Mouse (Mus musculus): ENCODE measurements around the gene Txnrd2.

Txnrd2 gene

GRCm38 (mm10) chr16:18484794-18485435 is 58.7 kb downstream of the Txnrd2 start:
- peak; percentile 72 for DNase-seq (ENCODE audit: low read depth, low spot score)

- DNase-seq (ENCODE audit: low read depth, low spot score) = peak; percentile 78
Measured at GRCm38 (mm10) chr16:18486126-18486525, 59.9 kb downstream of the Txnrd2 start.

- DNase-seq (ENCODE audit: low read depth, low spot score) = no peak
Measured at GRCm38 (mm10) chr16:18490281-18490680, 64.1 kb downstream of the Txnrd2 start.

GRCm38 (mm10) chr16:18490894-18491293 is 64.7 kb downstream of the Txnrd2 start:
- peak; percentile 30 for DNase-seq (ENCODE audit: low read depth, low spot score)

- no peak for DNase-seq (ENCODE audit: low read depth, low spot score)
Measured at GRCm38 (mm10) chr16:18497865-18498515, 71.8 kb downstream of the Txnrd2 start.

GRCm38 (mm10) chr16:18498558-18498990 is 72.4 kb downstream of the Txnrd2 start, which contains the start of the genes Gnb1l and Rtl10:
Gnb1l (plus strand) TSS chr16:18498713.
Rtl10 (plus strand) TSS chr16:18498901.
- peak; percentile 97 for DNase-seq (ENCODE audit: low read depth, low spot score)

- no peak for DNase-seq (ENCODE audit: low read depth, low spot score)
Measured at GRCm38 (mm10) chr16:18498996-18499395, 72.8 kb downstream of the Txnrd2 start.

- DNase-seq (ENCODE audit: low read depth, low spot score) = no peak
Measured at GRCm38 (mm10) chr16:18501531-18501930, 75.3 kb downstream of the Txnrd2 start.

- no peak for DNase-seq (ENCODE audit: low read depth, low spot score)
Measured at GRCm38 (mm10) chr16:18503566-18504342, 77.6 kb downstream of the Txnrd2 start.

- no peak for DNase-seq (ENCODE audit: low read depth, low spot score)
Measured at GRCm38 (mm10) chr16:18506524-18507199, 80.5 kb downstream of the Txnrd2 start.

- no peak for DNase-seq (ENCODE audit: low read depth, low spot score)
Measured at GRCm38 (mm10) chr16:18507200-18507549, 81.0 kb downstream of the Txnrd2 start.

- no peak for DNase-seq (ENCODE audit: low read depth, low spot score)
Measured at GRCm38 (mm10) chr16:18511741-18512140, 85.6 kb downstream of the Txnrd2 start.

- no peak for DNase-seq (ENCODE audit: low read depth, low spot score)
Measured at GRCm38 (mm10) chr16:18513508-18513907, 87.3 kb downstream of the Txnrd2 start.

- no peak for DNase-seq (ENCODE audit: low read depth, low spot score)
Measured at GRCm38 (mm10) chr16:18518091-18518490, 91.9 kb downstream of the Txnrd2 start.

- DNase-seq (ENCODE audit: low read depth, low spot score) = no peak
Measured at GRCm38 (mm10) chr16:18523563-18524245, 97.5 kb downstream of the Txnrd2 start.

- DNase-seq (ENCODE audit: low read depth, low spot score) = no peak
Measured at GRCm38 (mm10) chr16:18528656-18529055, 102.5 kb downstream of the Txnrd2 start.
